Mouse (Mus musculus) frontal cortex, adult 2 months (tissue): ENCODE results near the gene Snai3. TPM values are rescaled to one million over a fixed set of nuclear protein-coding genes. Genes with fewer than 3 reads are reported as not detected.

Experiments
- DNase-seq, 2 experiments: peaks; one replicate each; pipeline ENCODE4 v3.0.0; 2022; ENCODE audit warnings: low spot score in 1 of 2; ENCODE audit errors: extremely low spot score in 1 of 2
- polyA plus RNA-seq: library from polyadenylated mRNA; depleted of rRNA; stranded (reverse); fragments of >200 nt; gene quantifications from 2 replicates; pipeline ENCODE4 v1.2.3, GENCODE M21; 2012; rRNA removed

The Snai3 gene
- polyA plus RNA-seq = 0.22 and 0.57 TPM in 2 replicates

DNA sequence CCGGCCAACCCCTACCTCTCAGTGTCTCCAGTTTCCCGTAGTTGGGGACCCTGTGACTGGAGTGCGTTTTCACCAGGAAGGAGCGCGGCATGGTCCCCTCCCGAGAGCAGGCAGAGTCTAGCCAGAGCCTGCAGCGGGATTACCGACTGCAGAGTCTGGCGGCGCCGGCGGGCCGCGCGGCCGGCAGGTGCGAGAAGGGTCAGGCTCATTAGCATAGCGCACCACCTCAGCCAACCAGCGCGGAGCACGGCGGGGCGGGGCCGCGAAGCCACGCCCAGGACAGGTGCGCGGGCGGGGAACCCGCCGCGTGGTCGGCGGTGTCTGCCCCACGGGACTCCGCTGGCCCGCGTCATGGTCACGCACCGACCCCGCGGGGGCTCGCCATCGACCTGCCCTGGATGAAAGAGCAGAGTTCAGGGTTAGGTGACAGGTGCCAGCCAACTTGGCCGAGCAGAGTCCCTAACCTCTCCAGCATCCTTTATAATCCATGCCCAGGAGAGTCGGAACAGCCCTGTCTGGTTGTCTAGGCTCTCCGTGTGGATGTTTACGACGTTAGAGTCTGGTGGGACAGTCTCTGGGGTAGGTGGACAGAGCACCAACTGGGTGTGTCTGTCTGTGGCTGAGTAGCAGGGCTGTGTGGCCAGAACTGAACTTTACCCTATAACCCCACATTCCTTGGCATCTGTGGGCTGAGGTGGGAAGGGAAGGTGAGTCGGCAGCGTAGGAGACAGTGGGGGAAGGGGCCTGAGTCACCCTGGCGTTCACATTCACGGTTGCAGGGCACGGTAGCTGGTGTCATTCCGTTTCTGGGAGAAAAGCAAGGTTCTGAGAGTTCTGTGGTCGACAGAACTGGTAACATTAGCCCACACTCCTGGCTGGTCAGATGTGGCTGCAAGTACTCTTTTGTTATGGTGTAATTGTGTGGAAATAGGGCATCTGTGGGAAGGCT lies at the start of gene Snai3:
Gene Snai3, minus strand, starts transcription at position 210 of the 949 bp plus-strand sequence.
- DNase-seq = no peak

DNA sequence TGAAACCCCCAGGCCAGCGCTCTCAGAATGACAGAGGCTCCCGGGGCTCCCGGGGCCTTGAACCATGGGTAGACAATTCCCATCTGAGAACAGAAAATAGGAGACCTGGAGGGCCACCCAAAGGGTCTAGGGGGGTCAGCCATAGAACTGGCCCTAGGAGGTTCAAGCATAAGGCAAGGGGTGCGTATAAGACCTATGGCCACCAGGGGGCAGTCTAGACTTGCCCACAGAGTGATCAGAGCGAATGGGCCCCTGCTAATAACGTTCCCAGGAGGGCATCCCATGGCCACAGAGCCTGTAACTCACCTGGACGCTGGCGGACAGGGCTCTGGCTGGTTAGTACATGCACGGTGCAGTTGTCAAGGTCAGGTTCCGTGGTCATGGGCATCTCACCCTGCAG lies 40.3 kb upstream of the Snai3 start:
- DNase-seq = peak in 1 of 2 experiments; percentile 86

DNA sequence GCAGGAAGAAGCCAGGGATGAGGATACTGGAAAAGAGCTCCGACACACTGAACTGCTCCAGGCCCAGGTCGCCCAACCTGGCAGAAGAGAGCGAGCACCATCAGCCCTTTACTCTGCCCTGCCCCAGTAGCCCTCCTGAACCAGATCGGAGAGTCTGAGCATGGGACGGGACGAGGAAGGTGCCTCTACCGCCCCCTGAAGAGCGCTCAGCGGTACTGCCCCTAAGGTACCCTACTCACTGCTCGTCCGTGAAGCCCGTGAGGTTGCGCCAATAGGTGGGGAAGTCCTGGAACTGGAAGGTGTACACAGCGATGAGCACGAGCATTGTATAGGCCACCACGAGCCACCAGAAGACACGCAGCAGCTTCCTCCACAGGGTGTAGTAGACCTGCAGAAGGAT lies 37.4 kb upstream of the Snai3 start:
- no peak for DNase-seq

DNA sequence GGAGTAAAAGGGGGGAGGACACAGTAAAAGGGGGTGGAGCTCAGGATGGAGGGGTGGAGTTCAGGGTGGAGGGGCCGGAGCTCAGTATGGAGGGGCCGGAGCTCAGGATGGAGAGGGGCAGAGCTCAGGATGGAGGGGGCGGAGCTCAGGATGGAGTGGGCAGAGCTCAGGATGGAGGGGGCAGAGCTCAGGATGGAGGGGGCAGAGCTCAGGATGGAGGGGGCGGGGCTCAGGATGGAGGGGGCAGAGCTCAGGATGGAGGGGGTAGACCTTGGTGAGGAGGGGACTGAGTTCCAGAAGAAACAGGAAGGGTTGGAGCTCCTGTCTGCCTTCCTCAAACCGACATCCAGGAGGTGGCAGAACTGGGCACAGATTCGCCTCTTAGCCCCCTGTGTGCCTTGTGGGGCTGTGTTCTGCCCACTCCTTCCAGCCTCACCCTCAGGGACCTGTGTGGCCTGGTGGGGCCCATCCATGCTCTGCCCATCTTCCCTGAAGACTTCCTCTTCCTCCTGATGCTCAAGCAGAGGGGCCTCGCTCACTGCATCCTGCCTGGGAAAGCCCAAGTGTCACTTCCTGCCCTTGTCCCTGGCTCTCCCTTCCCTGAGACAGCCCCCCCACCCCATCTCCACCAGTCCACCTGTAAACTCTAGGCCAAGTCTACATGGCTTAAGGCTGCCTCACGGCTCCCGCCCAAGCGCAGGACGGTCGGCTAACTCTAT lies 36.6 kb upstream of the Snai3 start:
- DNase-seq = no peak

DNA sequence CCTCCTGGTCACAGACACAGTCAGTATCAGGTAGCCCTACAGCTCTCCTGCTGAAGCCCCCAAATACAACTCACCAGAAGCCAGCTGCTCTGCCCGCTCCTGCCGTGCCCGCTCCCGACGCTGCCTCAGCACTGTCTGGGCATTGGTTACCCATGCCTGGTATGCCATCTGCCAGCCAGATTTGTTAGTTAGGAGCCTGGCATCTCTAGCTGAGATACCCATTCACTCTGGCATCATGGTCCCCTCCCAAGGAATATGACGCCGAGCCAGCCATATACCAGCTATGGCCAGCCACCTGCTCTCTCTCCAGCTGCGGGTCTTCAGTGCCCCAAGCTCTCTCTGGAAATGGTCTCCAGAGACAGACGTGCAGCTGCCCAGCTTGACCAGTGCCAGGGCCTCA lies 27.9 kb upstream of the Snai3 start:
- DNase-seq = no peak

DNA sequence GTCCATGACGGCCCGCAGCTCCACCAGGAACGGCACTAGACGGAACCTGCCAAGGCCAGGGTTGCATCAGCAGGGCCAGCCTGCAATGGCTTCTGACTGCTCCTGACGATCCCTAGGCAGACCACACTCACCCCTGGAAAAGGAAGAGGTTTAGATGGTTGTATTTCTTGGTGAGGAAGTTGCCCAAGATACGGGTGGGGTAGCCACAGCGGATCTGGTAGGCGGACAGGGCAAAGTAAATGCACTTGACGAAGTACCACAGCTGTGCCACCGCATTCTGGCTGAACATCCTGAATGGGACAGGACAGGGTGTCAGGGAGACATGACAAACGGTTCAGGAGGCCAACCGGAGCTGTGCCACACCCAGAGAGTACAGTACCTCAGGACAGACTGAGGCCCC lies 24.3 kb upstream of the Snai3 start:
- no peak for DNase-seq

DNA sequence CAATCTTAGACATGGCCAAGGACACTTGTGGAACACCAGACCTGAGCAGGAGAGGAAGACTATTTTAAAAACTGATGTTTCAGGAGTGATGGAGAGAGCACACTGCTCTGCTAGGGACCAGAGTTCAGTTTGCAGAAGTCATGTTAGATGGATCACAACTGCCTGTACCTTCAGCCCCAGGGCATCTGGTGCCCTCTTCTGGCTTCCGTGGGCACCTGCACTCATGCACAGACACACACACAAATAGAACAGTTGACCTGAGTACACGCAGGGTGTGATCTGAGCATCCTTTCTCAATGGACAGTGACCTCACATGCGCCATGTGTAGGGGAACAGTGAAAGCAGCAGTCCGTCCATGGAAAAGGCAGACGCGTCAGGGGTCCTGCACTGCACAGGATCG lies 23.3 kb upstream of the Snai3 start:
- no peak for DNase-seq

DNA sequence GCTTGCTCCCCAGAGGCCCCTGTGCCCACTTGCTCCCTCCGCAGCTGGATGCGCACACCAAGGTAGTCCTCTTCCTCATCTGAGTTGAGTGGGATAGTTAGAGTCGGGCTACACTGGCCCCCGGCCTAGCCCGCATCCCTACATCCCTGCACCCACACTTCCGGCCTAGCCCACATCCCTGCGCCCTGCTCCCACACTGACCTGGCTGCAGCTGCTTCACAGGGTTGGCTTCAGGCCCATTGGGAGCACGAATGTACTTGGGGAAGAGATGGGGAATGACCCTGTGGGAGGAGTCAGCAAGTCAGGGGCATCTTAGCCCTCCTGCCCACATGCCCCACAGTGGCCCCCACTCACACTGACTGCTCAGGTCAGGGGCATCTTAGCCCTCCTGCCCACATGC lies 21.9 kb upstream of the Snai3 start:
- no peak for DNase-seq

DNA sequence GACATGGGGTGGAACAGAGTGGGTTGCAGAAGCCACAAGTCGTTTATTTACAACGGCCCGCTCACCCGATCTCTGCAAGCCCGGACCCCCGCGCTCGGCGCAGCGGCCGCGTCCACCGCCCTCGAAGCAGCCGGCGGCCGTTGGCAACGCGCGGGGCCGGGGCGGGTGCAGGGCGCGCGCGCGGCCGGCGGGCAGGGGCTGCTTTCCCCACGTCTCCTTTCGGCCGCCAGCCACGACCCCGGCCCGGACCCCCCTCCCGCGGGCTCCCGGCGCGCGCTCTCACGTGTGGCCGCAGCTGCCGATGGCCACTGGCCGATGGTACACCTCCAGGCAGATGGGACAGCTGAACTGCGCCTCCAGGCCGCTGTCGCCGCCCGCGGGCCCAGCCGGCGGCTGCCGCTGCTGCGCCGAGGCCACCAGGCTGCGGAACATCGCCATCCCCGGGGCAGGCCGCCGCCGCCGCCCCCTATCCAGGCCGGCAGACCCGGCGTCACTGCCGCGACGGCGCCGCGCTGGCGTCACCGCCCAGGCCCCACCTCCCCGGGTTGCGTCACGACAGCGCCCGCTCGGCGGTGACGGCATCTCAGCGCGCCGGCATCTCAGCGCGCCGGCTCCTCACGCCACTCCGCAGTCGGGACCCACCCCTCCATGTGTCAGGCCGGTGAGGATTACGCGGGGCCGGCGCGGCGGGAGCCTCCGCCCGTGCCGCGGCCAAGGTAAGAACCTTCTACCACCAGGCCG lies 15.2 kb upstream of the Snai3 start, which contains the start of the genes Rnf166 and Ctu2:
Gene Rnf166, minus strand, starts transcription at position 485 of the 741 bp plus-strand sequence.
Gene Ctu2, plus strand, starts transcription at position 564 of the 741 bp plus-strand sequence.
- DNase-seq = peak; percentile 64 to 93

DNA sequence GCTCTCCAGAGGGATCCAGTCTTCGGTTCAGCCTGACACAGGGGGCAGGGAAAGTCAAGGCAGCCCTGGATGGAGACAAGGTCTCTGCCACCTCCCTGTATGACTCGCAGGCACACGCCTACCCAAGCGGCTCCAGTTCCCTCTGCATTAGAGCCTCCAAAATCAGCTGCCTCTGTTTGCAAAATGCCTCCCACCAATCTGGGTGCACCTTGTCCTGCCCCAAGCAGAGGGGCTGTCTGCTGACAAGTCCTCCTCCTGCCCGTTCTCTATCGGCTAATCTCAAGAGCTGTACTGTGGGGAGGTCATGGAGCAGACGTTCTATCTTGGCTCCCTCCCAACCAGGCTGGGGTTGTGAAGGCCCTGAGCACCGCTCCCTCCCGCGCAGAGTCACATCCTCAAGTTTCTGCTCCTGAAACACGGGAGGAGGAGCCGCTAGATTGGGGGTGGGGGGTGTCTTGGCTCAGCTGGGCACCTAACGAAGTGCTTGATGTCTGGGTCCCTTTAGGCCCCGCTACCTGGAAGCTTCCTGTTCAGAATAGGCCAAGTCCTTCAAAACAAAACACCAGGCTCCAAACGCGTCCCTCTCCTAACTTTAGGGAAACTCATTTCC lies 14.5 kb upstream of the Snai3 start:
- DNase-seq = peak in 1 of 2 experiments; percentile 56

DNA sequence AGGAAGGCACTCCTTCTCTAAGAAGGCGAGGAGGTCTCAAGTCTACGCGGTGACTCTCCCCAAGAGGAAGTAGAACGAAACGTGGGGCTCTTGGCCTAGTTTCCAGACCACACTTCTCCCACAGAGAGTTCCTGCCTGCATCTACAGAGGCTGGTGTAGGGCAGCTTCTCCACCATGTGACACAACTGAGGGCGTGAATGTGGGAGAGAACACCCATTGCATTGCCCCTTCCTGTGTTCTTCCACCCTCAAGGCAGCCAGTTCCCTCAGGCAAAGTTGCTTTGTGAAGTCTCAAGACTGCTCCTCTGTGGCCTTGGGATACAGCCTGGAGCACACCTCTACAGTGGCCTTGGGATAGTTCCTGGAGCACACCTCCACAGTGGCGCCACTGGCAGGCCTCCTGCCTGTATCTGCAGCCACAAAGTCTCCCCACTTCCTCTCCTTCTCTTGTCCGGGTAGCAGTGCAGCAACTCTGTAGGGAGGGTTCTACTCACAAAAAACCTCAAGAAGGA lies 13.4 kb upstream of the Snai3 start:
- DNase-seq = no peak

DNA sequence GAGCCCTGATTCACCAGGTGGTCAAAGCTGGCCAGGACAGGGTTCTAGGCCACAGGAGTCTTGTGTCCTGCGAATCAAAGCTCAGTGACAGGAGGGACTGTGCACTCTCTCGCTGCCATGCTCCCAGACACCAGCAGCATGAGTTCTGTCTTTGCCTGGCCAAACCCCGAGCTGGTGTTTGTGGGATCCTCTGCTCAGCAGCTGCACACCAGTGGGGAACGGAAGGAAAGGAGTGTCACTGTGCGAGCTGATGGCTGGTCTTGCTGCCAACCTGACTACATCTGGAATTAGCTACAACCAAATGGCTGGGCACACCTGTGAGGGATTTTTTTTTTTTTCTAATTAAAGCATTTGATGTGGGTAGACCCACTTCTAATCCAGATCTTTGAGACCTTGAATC lies 10.2 kb upstream of the Snai3 start:
- no peak for DNase-seq

DNA sequence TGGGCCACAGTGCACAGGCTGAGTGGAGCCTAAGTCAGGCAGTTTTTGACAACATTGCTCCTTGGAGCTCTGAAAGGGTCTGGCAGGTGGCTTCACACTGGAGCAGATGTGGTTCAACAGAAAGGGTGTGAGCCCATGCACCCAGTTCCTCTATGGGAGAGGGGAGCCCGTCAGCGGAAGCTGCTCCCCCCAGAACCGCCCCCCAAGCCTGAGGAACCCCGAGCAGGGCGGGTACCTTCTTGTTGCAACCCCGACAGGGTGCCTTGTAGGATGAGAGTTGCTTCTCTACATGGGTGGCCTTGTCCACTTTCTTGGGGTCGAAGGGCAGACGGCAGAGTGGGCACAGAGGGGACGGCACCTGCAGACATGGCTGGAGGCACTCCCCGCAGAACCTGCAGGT lies 9.4 kb upstream of the Snai3 start:
- no peak for DNase-seq

DNA sequence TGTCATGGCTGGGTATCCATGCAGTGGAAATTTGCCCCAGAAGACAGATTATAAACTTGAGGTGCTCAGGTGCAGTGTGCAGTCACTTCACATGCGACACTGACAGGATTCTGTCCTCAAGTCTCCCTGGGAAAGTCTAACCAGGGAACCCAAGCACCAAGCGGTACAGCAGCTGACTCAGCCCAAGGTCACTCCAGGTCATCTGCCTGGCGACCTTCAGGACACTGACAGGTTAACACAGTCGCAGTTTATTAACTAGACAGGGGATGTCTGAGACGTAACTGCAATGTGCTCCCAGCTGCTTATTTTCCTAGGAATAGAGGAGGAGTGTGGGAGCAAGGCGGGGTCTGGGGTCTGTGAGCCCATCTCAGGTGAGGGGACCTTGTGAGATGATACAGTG lies 8.9 kb upstream of the Snai3 start:
- no peak for DNase-seq

DNA sequence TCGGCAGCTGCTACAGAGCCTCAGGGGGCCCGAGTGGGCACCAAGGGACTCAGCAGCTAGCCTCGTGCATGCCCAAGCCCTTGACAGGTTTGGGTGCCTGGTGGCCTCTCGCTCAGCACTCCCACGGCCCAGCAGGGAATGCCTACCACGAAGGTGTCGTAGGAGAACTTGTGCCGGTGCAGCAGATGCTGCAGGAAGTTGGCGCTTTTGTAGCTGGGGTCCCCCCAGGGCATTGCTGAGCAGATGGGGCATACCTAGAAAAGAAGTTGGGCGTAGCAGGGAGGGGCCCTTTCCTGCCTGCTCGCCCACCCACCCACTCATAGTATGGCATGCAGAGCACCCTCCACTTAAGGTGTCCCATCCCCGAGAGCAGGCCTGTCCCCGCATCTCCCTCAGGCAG lies 7.3 kb upstream of the Snai3 start:
- no peak for DNase-seq

DNA sequence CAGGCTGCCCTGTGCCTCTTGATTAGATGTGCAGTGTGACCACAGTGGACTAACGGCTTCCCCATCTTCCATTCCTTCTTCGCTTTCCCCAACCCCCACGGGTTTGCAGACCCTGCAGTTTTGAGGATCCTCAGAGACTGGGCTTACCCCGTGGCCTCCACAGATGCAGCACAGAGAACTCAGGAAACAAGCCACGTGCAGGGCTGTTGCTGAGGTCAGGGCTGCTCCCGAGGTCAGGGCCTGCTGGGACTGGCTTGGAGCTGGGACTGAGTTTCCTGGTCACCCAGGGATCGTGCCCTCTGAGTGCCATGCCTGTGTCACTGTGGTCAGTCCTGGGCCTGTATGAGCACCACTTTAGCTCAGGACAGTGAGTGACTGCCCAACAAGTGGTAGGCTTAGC lies 4.5 kb upstream of the Snai3 start:
- no peak for DNase-seq

DNA sequence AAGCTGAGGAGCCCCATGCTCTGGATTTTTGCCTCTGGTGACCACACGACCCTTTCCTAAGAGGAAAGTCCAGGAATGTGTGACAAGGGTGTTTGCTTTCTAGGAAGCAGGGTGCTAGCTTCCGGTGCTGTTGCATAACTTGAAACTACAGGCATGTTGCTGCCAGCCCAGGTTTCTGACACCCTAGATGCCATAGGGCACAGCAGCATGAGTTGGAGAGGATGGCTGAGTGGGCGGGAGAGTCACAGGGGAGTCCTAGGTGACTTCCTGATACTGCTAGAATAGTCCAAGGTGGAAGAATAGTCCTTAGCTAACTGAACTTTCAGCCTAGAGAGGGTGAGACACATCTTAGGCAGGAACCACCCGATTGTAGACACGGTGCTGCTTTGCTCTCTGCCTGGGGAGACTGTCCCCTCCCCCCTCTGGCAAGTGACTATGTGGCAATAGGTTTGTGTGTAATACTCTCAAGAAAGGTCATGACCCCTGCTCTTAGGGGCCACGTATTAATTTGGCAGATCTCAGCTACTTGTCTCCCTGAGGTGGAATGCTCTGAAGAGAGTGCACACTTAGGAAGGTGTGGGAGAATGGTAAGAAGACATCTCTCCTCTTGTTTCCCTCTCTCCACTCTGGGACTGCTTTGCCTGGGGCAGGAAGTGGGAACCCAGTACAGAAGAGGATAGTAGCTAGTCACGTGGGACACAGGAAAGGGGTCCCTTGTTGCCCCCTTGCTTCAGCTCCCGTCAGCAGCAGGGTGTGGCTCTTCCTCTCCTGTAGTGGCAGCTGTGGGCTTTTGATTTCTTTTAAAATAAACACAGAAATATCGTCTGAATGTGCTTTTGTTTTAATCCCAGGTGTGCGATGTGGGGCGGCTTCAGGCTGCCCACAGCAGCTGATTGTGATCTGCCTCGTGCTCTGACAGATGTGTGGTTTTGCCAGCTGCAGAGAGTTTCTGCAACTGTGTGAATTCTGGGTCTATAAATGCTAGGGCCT lies 3.4 kb upstream of the Snai3 start:
- DNase-seq = no peak

DNA sequence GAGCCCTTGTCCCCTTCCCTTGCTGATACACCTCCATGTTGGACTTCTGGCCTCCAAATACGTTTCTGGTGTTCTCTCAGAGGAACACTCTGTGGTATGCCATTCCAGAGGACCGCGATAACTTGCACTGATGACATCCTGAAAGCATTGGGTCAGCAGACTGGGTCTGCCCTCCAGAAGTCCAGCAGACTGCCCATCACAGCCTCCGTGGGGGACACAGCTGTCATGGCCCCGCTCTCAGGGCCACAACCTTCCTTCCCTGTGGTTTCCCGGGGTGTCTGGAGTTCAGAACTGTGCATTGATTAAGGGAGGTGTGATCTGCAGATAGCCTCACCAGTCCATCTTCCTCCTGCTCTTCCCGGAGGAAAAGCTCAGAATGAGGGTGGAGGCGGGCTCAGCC lies 2.0 kb upstream of the Snai3 start:
- DNase-seq = no peak

DNA sequence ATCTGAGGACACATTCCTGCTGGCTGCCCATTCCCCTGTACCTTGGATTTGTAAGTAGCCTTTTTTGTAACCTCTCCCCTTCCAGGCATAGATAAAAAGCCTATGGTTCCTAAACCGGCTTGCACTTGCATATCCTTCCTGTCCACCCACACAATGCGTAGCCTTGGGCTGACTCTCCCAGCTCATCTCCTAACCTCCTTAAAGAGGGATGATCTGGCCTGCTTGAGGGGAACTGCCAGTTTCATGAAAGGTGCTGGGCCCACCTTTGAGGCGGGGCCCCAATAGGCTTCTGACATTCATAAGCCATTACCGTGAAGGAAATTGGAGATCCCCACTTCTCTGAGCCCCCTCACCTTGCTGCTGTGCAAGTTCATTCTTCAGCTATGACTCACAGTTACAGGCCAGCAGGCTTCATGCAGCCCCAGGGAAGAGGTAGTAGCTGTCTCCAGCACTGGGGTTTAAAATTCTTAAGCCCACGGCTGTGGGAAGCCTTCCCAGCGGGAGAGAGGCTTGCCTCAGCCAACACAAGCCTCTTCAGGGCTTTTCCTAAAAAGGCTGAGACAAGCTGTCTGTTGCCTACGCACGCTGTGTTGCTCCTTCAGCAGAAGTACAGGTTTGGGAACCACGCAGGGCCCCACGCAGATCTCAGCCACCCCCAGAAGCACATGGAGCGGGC lies 1.1 kb upstream of the Snai3 start:
- peak; percentile 80 to 86 for DNase-seq
